Mouse (Mus musculus): ENCODE results near the gene Pcyt1a. TPM values are rescaled to one million over a fixed set of nuclear protein-coding genes. Genes with fewer than 3 reads are reported as not detected.

Gene Pcyt1a
- total and polyA plus RNA-seq, 2 experiments = 28.6 to 56.1 TPM

- WGBS = 95% methylated on average over 6 of the region's 6 CpGs
- Histone ChIP-seq H3K27me3 (ENCODE audit: control insufficient read depth, insufficient read depth, low read length) (no peaks in the 10 kb centered on the region), H3K4me3 (ENCODE audit: insufficient read depth, low read depth, low read length) (no peak overlapping the region), H3K4me1 (ENCODE audit: control insufficient read depth, insufficient read depth, low read length) (no peaks in the 10 kb centered on the region), H3K27ac (replicated peaks; ENCODE audit: insufficient read depth, low read depth, low read length) (no peak overlapping the region), H3K79me2 (ENCODE audit: control insufficient read depth, insufficient read depth, low read length) (no peaks in the 10 kb centered on the region), H3K9ac (ENCODE audit: low read depth, low read length) (no peak overlapping the region), H3K36me3 (ENCODE audit: control insufficient read depth, insufficient read depth, low read length) (no peaks in the 10 kb centered on the region)
- TF ChIP-seq CTCF (IDR thresholded peaks at IDR 0.05; ENCODE audit: low read depth, low read length) = no peak
- TF ChIP-seq POLR2A (IDR thresholded peaks at IDR 0.05; ENCODE audit: extremely low read depth, insufficient read depth, low read length) = no peak
- no peak for DNase-seq (ENCODE audit: extremely low read depth, low read depth, low spot score)
Observed at GRCm38 (mm10) chr16:32513948-32514347, 83.2 kb downstream of the Pcyt1a start.

GRCm38 (mm10) chr16:32516006-32516962 lies 85.6 kb downstream of the Pcyt1a start:
- TF ChIP-seq POLR2A (IDR thresholded peaks at IDR 0.05; ENCODE audit: extremely low read depth, insufficient read depth, low read length) (no peak), CTCF (IDR thresholded peaks at IDR 0.05; ENCODE audit: low read depth, low read length) (no peak)
- H3K4me3 ChIP-seq (ENCODE audit: insufficient read depth, low read depth, low read length) = no peak overlapping the region
- no peaks in the 10 kb centered on the region for H3K27me3 ChIP-seq (ENCODE audit: control insufficient read depth, insufficient read depth, low read length)
- H3K27ac ChIP-seq (replicated peaks; ENCODE audit: insufficient read depth, low read depth, low read length) = no peak overlapping the region
- H3K79me2 ChIP-seq (ENCODE audit: control insufficient read depth, insufficient read depth, low read length) = no peaks in the 10 kb centered on the region
- peaks cover 3% of the 10 kb centered on the region for H3K4me1 ChIP-seq (ENCODE audit: control insufficient read depth, insufficient read depth, low read length)
- DNase-seq (ENCODE audit: extremely low read depth, low read depth, low spot score) = no peak
- no peak overlapping the region for H3K9ac ChIP-seq (ENCODE audit: low read depth, low read length)
- 74% methylated on average over 21 of the region's 21 CpGs for WGBS
- no peaks in the 10 kb centered on the region for H3K36me3 ChIP-seq (ENCODE audit: control insufficient read depth, insufficient read depth, low read length)

- DNase-seq (ENCODE audit: extremely low read depth, low read depth, low spot score) = no peak
- H3K9ac ChIP-seq (ENCODE audit: low read depth, low read length) = no peak overlapping the region
- WGBS = 85% methylated on average over 12 of the region's 12 CpGs
Observed at GRCm38 (mm10) chr16:32517785-32518481, 87.2 kb downstream of the Pcyt1a start.

GRCm38 (mm10) chr16:32519656-32520371 lies 89.1 kb downstream of the Pcyt1a start:
- H3K36me3 ChIP-seq (ENCODE audit: control insufficient read depth, insufficient read depth, low read length) = no peaks in the 10 kb centered on the region
- no peak for DNase-seq (ENCODE audit: extremely low read depth, low read depth, low spot score)
- TF ChIP-seq POLR2A (IDR thresholded peaks at IDR 0.05; ENCODE audit: extremely low read depth, insufficient read depth, low read length) (no peak), CTCF (IDR thresholded peaks at IDR 0.05; ENCODE audit: low read depth, low read length) (no peak)
- H3K4me1 ChIP-seq (ENCODE audit: control insufficient read depth, insufficient read depth, low read length) = peaks cover 7% of the 10 kb centered on the region
- no peaks in the 10 kb centered on the region for H3K79me2 ChIP-seq (ENCODE audit: control insufficient read depth, insufficient read depth, low read length)
- no peak overlapping the region for H3K9ac ChIP-seq (ENCODE audit: low read depth, low read length)
- H3K27me3 ChIP-seq (ENCODE audit: control insufficient read depth, insufficient read depth, low read length) = no peaks in the 10 kb centered on the region
- no peak overlapping the region for H3K4me3 ChIP-seq (ENCODE audit: insufficient read depth, low read depth, low read length)
- no peak overlapping the region for H3K27ac ChIP-seq (replicated peaks; ENCODE audit: insufficient read depth, low read depth, low read length)
- WGBS = 75% methylated on average over 15 of the region's 15 CpGs

More at GRCm38 (mm10) chr16:32517785-32518481, 87.2 kb downstream of the Pcyt1a start:
- Histone ChIP-seq H3K4me3 (ENCODE audit: insufficient read depth, low read depth, low read length) (no peak overlapping the region), H3K79me2 (ENCODE audit: control insufficient read depth, insufficient read depth, low read length) (no peaks in the 10 kb centered on the region), H3K27me3 (ENCODE audit: control insufficient read depth, insufficient read depth, low read length) (no peaks in the 10 kb centered on the region), H3K27ac (replicated peaks; ENCODE audit: insufficient read depth, low read depth, low read length) (no peak overlapping the region), H3K4me1 (ENCODE audit: control insufficient read depth, insufficient read depth, low read length) (peaks cover 3% of the 10 kb centered on the region), H3K36me3 (ENCODE audit: control insufficient read depth, insufficient read depth, low read length) (no peaks in the 10 kb centered on the region)
- no peak for TF ChIP-seq CTCF (IDR thresholded peaks at IDR 0.05; ENCODE audit: low read depth, low read length)
- no peak for TF ChIP-seq POLR2A (IDR thresholded peaks at IDR 0.05; ENCODE audit: extremely low read depth, insufficient read depth, low read length)

GRCm38 (mm10) chr16:32520372-32520748 lies 89.6 kb downstream of the Pcyt1a start:
- no peaks in the 10 kb centered on the region for H3K27me3 ChIP-seq (ENCODE audit: control insufficient read depth, insufficient read depth, low read length)
- H3K36me3 ChIP-seq (ENCODE audit: control insufficient read depth, insufficient read depth, low read length) = no peaks in the 10 kb centered on the region
- TF ChIP-seq POLR2A (IDR thresholded peaks at IDR 0.05; ENCODE audit: extremely low read depth, insufficient read depth, low read length) (no peak), CTCF (IDR thresholded peaks at IDR 0.05; ENCODE audit: low read depth, low read length) (no peak)
- peak; percentile 26 for DNase-seq (ENCODE audit: extremely low read depth, low read depth, low spot score)
- no peak overlapping the region for H3K27ac ChIP-seq (replicated peaks; ENCODE audit: insufficient read depth, low read depth, low read length)
- peaks cover 7% of the 10 kb centered on the region for H3K4me1 ChIP-seq (ENCODE audit: control insufficient read depth, insufficient read depth, low read length)
- 13% methylated on average over 9 of the region's 9 CpGs for WGBS
- H3K79me2 ChIP-seq (ENCODE audit: control insufficient read depth, insufficient read depth, low read length) = no peaks in the 10 kb centered on the region
- no peak overlapping the region for H3K9ac ChIP-seq (ENCODE audit: low read depth, low read length)
- H3K4me3 ChIP-seq (ENCODE audit: insufficient read depth, low read depth, low read length) = no peak overlapping the region

Measured in liver, adult 2 months (tissue).